Mouse (Mus musculus) bone marrow macrophage, adult 2 months (primary cell): ENCODE measurements around the gene Nr4a2.

Experiments used
- CTCF ChIP-seq: IDR thresholded peaks from 2 replicates; pipeline ENCODE4 v1.5.1; 2012; ENCODE audit warnings: low read depth, mild to moderate bottlenecking, low read length, moderate library complexity
- POLR2A ChIP-seq: IDR thresholded peaks from 2 replicates; pipeline ENCODE4 v1.6.1; 2012; ENCODE audit warnings: mild to moderate bottlenecking, low read depth, low read length, borderline replicate concordance

- TF ChIP-seq CTCF, result no peak
- no peak for TF ChIP-seq POLR2A
Measured at GRCm38 (mm10) chr2:57127461-57127860, 3.7 kb upstream of the Nr4a2 start.
